Comparison of ENCODE assay signal across 15 mouse cellular contexts in the genomic region with DNA sequence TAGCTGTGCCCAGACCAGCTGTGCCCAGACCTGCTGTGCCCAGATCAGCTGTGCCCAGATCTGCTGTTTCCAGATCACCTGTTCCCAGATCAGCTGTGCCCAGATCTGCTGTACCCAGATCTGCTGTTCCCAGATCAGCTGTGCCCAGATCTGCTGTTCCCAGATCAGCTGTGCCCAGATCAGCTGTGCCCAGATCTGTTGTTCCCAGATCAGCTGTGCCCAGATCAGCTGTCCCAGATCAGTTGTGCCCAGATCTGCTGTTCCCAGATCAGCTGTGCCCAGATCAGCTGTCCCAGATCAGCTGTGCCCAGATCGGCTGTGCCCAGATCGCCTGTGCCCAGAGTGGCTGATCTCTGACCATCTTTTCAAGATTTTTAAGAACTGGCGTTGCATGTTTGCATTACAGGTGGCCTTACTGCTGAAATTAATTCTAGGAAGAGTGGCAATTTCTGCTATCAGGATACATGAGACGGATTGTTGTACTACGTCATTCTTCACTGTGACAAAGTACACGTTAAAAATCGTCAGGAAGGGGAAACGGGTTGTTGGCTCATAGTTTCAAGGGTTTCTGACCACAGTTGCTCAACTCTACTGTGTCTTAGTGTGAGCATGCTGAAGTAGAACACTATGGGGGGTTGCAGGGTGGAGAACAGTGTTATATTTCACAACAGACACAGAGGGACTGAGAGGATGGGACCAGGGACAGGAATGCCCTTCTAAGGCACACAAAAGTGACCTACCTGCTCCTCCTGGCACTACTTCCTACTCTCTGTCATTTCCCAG.
DNase-seq lines count a peak whose midpoint lies in the region; ATAC-seq and TF ChIP-seq lines count a peak whose summit lies in the region.
"Had no signal": no experiment of that assay in that cellular context is flagged by ENCODE, and none has a peak within 500 bp of the region (broad histone marks: within the 10 kb centered on the region; RNA-seq: fewer than 3 reads in every experiment).

No protein-coding gene starts in this region.

- H3K9me3 ChIP-seq in kidney, embryonic 15.5 days (replicated peaks), result no peaks in the 10 kb centered on the region
- H3K9me3 ChIP-seq in midbrain, postnatal 0 days (ENCODE audit: low read length), result no peaks in the 10 kb centered on the region
- H3K9me3 ChIP-seq: embryonic facial prominence, embryonic 13.5 days; forebrain, embryonic 12.5 days; heart, embryonic 12.5 days; hindbrain, embryonic 10.5 days had no signal

- no peaks in the 10 kb centered on the region for H3K27me3 ChIP-seq in kidney, embryonic 15.5 days
- no peaks in the 10 kb centered on the region for H3K27me3 ChIP-seq in midbrain, postnatal 0 days (ENCODE audit: insufficient read depth, low read length)
- H3K27me3 ChIP-seq: embryonic facial prominence, embryonic 13.5 days; forebrain, embryonic 12.5 days; heart, embryonic 12.5 days had no signal

- ATAC-seq in cerebellum, adult (ENCODE audit: insufficient number of reproducible peaks, low FRiP score, low TSS enrichment), result peak; percentile 10; the same call in 1 of the 2 replicates
- peak; percentile 100 for ATAC-seq in granulocyte monocyte progenitor cell, adult 5-6 weeks (replicated peaks; ENCODE audit: poor library complexity, severe bottlenecking)
- peak; percentile 71 for ATAC-seq in neutrophil, adult 5-6 weeks (ENCODE audit: extremely low read depth, insufficient number of reproducible peaks, low FRiP score, poor library complexity, severe bottlenecking)
- no peak for ATAC-seq in kidney, embryonic 15.5 days (replicated peaks; ENCODE audit: low FRiP score)
- ATAC-seq in midbrain, postnatal 0 days (ENCODE audit: low FRiP score), result no peak
- ATAC-seq: forebrain, embryonic 16.5 days had no signal

- no peak for DNase-seq in cerebellum, adult 11 months
- peak; percentile 16 for DNase-seq in 416B (ENCODE audit: low read depth)
- no peak for DNase-seq in midbrain, postnatal 0 days (ENCODE audit: low spot score)
- DNase-seq: adrenal gland, postnatal 36 days; gastrocnemius, postnatal 14 days had no signal

- no peak overlapping the region for H3K9ac ChIP-seq in kidney, embryonic 15.5 days
- no peak overlapping the region for H3K9ac ChIP-seq in midbrain, postnatal 0 days (replicated peaks; ENCODE audit: low read length, poor library complexity, severe bottlenecking)
- H3K9ac ChIP-seq: embryonic facial prominence, embryonic 13.5 days; forebrain, embryonic 12.5 days; heart, embryonic 12.5 days; hindbrain, embryonic 14.5 days had no signal

- 79% methylated on average over 8 of the region's 8 CpGs for WGBS in kidney, embryonic 15.5 days
- WGBS in midbrain, postnatal 0 days, result 92% methylated on average over 8 of the region's 8 CpGs

- H3K27ac ChIP-seq in kidney, embryonic 15.5 days, result no peak overlapping the region
- no peak overlapping the region for H3K27ac ChIP-seq in midbrain, postnatal 0 days (ENCODE audit: low read depth, low read length)
- H3K27ac ChIP-seq: embryonic facial prominence, embryonic 13.5 days; forebrain, embryonic 12.5 days; hindbrain, embryonic 10.5 days; hindbrain, embryonic 14.5 days had no signal

- H3K4me3 ChIP-seq in kidney, embryonic 15.5 days (replicated peaks), result no peak overlapping the region
- no peak overlapping the region for H3K4me3 ChIP-seq in midbrain, postnatal 0 days (ENCODE audit: low read depth, low read length)
- H3K4me3 ChIP-seq: embryonic facial prominence, embryonic 13.5 days; forebrain, embryonic 12.5 days; heart, embryonic 12.5 days; hindbrain, embryonic 10.5 days had no signal

- H3K36me3 ChIP-seq in kidney, embryonic 15.5 days, result no peaks in the 10 kb centered on the region
- no peaks in the 10 kb centered on the region for H3K36me3 ChIP-seq in midbrain, postnatal 0 days (ENCODE audit: insufficient read depth, low read length)
- H3K36me3 ChIP-seq: embryonic facial prominence, embryonic 13.5 days; forebrain, embryonic 12.5 days; heart, embryonic 12.5 days; hindbrain, embryonic 10.5 days had no signal

- H3K4me1 ChIP-seq in kidney, embryonic 15.5 days, result no peaks in the 10 kb centered on the region
- H3K4me1 ChIP-seq in midbrain, postnatal 0 days (ENCODE audit: insufficient read depth, low read length), result no peaks in the 10 kb centered on the region
- H3K4me1 ChIP-seq: forebrain, embryonic 12.5 days; heart, embryonic 12.5 days; hindbrain, embryonic 10.5 days had no signal

- no peak for TF ChIP-seq CTCF in midbrain, postnatal 0 days (IDR thresholded peaks at IDR 0.05)

- H3K4me2 ChIP-seq in kidney, embryonic 15.5 days, result no peak overlapping the region
- no peak overlapping the region for H3K4me2 ChIP-seq in midbrain, postnatal 0 days (ENCODE audit: low read depth, low read length, poor library complexity, severe bottlenecking)
- H3K4me2 ChIP-seq: embryonic facial prominence, embryonic 13.5 days; forebrain, embryonic 12.5 days; heart, embryonic 12.5 days; hindbrain, embryonic 14.5 days had no signal

Comparison
In these comparisons a context has a peak if more than half of its experiments do, and no peak if none do; other contexts are left out.
1. ATAC-seq: peak in cerebellum, adult (single experiment), granulocyte monocyte progenitor cell, adult 5-6 weeks (single experiment) and neutrophil, adult 5-6 weeks (single experiment); none in kidney, embryonic 15.5 days (single experiment) and midbrain, postnatal 0 days (single experiment).